Mouse (Mus musculus) ES-E14 (cell line): ENCODE measurements around the gene Gps2.

Source experiments
- CHD2 ChIP-seq: IDR thresholded peaks from 2 replicates; pipeline ENCODE4 v1.6.1; 2014; ENCODE audit warnings: mild to moderate bottlenecking, low read depth, low read length, inconsistent platforms
- HCFC1 ChIP-seq: IDR thresholded peaks from 2 replicates; pipeline ENCODE4 v1.6.1; 2012; ENCODE audit warnings: low read length, inconsistent platforms, borderline replicate concordance; ENCODE audit not compliant: insufficient read depth
- MAFK ChIP-seq: IDR thresholded peaks from 2 replicates; pipeline ENCODE4 v1.6.1; 2014; ENCODE audit warnings: mild to moderate bottlenecking, low read depth, low read length, inconsistent platforms; ENCODE audit not compliant: insufficient read depth
- ZNF384 ChIP-seq: IDR thresholded peaks from 2 replicates; pipeline ENCODE4 v1.6.1; 2012; ENCODE audit warnings: low read depth, low read length, inconsistent platforms

GRCm38 (mm10) chr11:69880853-69881603 lies 32.7 kb upstream of the Gps2 start, which contains the start of gene Kctd11:
- TF ChIP-seq MAFK: peak; percentile 31; the same call in 1 of the 2 replicates
- no peak for TF ChIP-seq HCFC1
- no peak for TF ChIP-seq CHD2
- no peak for TF ChIP-seq ZNF384
